Mouse (Mus musculus) limb, embryonic 13.5 days (tissue): ENCODE measurements around the gene Lrrc4b. TPM values are rescaled to one million over a fixed set of nuclear protein-coding genes. Genes with fewer than 3 reads are reported as not detected.

Experiments used
- ATAC-seq: fragments of 200-750 bp; cut with Nextera tagmentation; 2 replicates; pipeline ENCODE4 v1.8.0; 2017; ENCODE audit warnings: low read depth, moderate number of reproducible peaks, moderate TSS enrichment; ENCODE audit not compliant: low FRiP score
- H3K27ac ChIP-seq: fragments of 300-500 bp; sonication (generic); 2 replicates; pipeline ENCODE4 v1.5.1; 2015; ENCODE audit warnings: inconsistent platforms, mild to moderate bottlenecking, moderate library complexity
- H3K27me3 ChIP-seq: fragments of 300-500 bp; sonication (generic); 2 replicates; pipeline ENCODE4 v1.6.1; 2015; ENCODE audit warnings: mild to moderate bottlenecking, inconsistent platforms
- H3K36me3 ChIP-seq: fragments of 300-500 bp; sonication (generic); 2 replicates; pipeline ENCODE4 v1.6.1; 2015; ENCODE audit warnings: inconsistent platforms, mild to moderate bottlenecking, moderate library complexity
- H3K4me1 ChIP-seq: fragments of 300-500 bp; sonication (generic); 2 replicates; pipeline ENCODE4 v1.6.1; 2015; ENCODE audit warnings: inconsistent platforms
- H3K4me2 ChIP-seq: fragments of 300-500 bp; sonication (generic); replicated peaks from 2 replicates; pipeline ENCODE4 v1.6.1; 2015; ENCODE audit warnings: inconsistent platforms, mild to moderate bottlenecking, moderate library complexity
- H3K4me3 ChIP-seq: fragments of 300-500 bp; sonication (generic); 2 replicates; pipeline ENCODE4 v1.5.1; 2015; ENCODE audit warnings: moderate library complexity, mild to moderate bottlenecking, inconsistent platforms
- H3K9ac ChIP-seq: fragments of 300-500 bp; sonication (generic); 2 replicates; pipeline ENCODE4 v1.6.1; 2015; ENCODE audit warnings: mild to moderate bottlenecking, inconsistent platforms
- H3K9me3 ChIP-seq: fragments of 300-500 bp; sonication (generic); 2 replicates; pipeline ENCODE4 v1.6.1; 2016; ENCODE audit warnings: inconsistent platforms
- WGBS: fragments of 180-500 bp; shearing (Covaris S2); methylation state at CpG from one replicate; pipeline ENCODE4 v1.1.7; 2015; 5-methylcytosine and 5-hydroxymethylcytosine counted together
- polyA plus RNA-seq: library from polyadenylated mRNA; unstranded; fragments of >200 nt; fragmentation: Nextera tagmentation; extraction: Ambion mirVana; gene quantifications from 2 replicates; pipeline ENCODE4 v1.2.1, GENCODE M21; 2015

The Lrrc4b gene
- polyA plus RNA-seq, 1 experiment from 2014 or later: 1.2 TPM

- Histone ChIP-seq H3K9ac (peak within 1 kb of the TSS; percentile 81), H3K36me3 (peaks cover 9% of the 10 kb centered on the region), H3K4me3 (peak within 1 kb of the TSS; percentile 70), H3K4me1 (peaks cover 31% of the 10 kb centered on the region), H3K27me3 (peaks cover 37% of the 10 kb centered on the region), H3K27ac (peak within 1 kb of the TSS; percentile 61; the same call in 1 of the 2 replicates), H3K9me3 (no peaks in the 10 kb centered on the region), H3K4me2 (peak within 1 kb of the TSS; percentile 77)
- under 1% methylated on average over 42 of the region's 42 CpGs for WGBS
- ATAC-seq: peak; percentile 96
Measured at GRCm38 (mm10) chr7:44467811-44468411, 39.1 kb downstream of the Lrrc4b start, which contains the start of gene Josd2. Gene Josd2, plus strand, starts transcription at chr7:44467980.

- no peaks in the 10 kb centered on the region for H3K9me3 ChIP-seq
- peaks cover 35% of the 10 kb centered on the region for H3K4me1 ChIP-seq
- peaks cover 34% of the 10 kb centered on the region for H3K27me3 ChIP-seq
- peak overlapping the region; percentile 77 for H3K4me2 ChIP-seq
- ATAC-seq: no peak
- H3K27ac ChIP-seq: no peak overlapping the region
- H3K36me3 ChIP-seq: peaks cover 9% of the 10 kb centered on the region
- WGBS: 73% methylated on average over 15 of the region's 15 CpGs
- H3K9ac ChIP-seq: peak overlapping the region; percentile 81
- H3K4me3 ChIP-seq: peak overlapping the region; percentile 70
Measured at GRCm38 (mm10) chr7:44468644-44469285, 39.9 kb downstream of the Lrrc4b start.

- 90% methylated on average over 16 of the region's 16 CpGs for WGBS
- Histone ChIP-seq H3K36me3 (peaks cover 9% of the 10 kb centered on the region), H3K9me3 (no peaks in the 10 kb centered on the region), H3K27ac (no peak overlapping the region), H3K4me1 (peaks cover 42% of the 10 kb centered on the region), H3K4me2 (no peak overlapping the region), H3K27me3 (peaks cover 34% of the 10 kb centered on the region), H3K4me3 (0 out of 2 replicates have a peak overlapping the region, but pooled peaks have one; percentile 70), H3K9ac (no peak overlapping the region)
- ATAC-seq: no peak
Measured at GRCm38 (mm10) chr7:44469677-44470675, 41.2 kb downstream of the Lrrc4b start.

- Histone ChIP-seq H3K4me1 (peaks cover 42% of the 10 kb centered on the region), H3K36me3 (peaks cover 9% of the 10 kb centered on the region), H3K9ac (peak overlapping the region; percentile 31; the same call in 1 of the 2 replicates), H3K4me2 (no peak overlapping the region), H3K4me3 (no peak overlapping the region), H3K9me3 (no peaks in the 10 kb centered on the region), H3K27me3 (peaks cover 34% of the 10 kb centered on the region), H3K27ac (no peak overlapping the region; the same call in 1 of the 2 replicates)
- 89% methylated on average over 16 of the region's 16 CpGs for WGBS
- no peak for ATAC-seq
Measured at GRCm38 (mm10) chr7:44470696-44471612, 42.1 kb downstream of the Lrrc4b start.

- peaks cover 9% of the 10 kb centered on the region for H3K36me3 ChIP-seq
- H3K9me3 ChIP-seq: no peaks in the 10 kb centered on the region
- H3K27me3 ChIP-seq: peaks cover 44% of the 10 kb centered on the region
- 41% methylated on average over 6 of the region's 6 CpGs for WGBS
- H3K4me1 ChIP-seq: peaks cover 42% of the 10 kb centered on the region
- no peak for ATAC-seq
- no peak overlapping the region for H3K4me3 ChIP-seq
- H3K9ac ChIP-seq: 0 out of 2 replicates have a peak overlapping the region, but pooled peaks have one; percentile 8
- H3K27ac ChIP-seq: peak overlapping the region; percentile 55; the same call in 1 of the 2 replicates
- no peak overlapping the region for H3K4me2 ChIP-seq
Measured at GRCm38 (mm10) chr7:44471880-44472557, 43.2 kb downstream of the Lrrc4b start.

GRCm38 (mm10) chr7:44472558-44472885 lies 43.7 kb downstream of the Lrrc4b start:
- Histone ChIP-seq H3K4me3 (no peak overlapping the region), H3K27me3 (peaks cover 49% of the 10 kb centered on the region), H3K4me2 (no peak overlapping the region), H3K9me3 (no peaks in the 10 kb centered on the region), H3K9ac (no peak overlapping the region), H3K4me1 (peaks cover 38% of the 10 kb centered on the region), H3K27ac (no peak overlapping the region), H3K36me3 (peaks cover 9% of the 10 kb centered on the region)
- ATAC-seq: no peak
- 14% methylated on average over 1 of the region's 1 CpGs for WGBS

GRCm38 (mm10) chr7:44472961-44473646 lies 44.3 kb downstream of the Lrrc4b start:
- peaks cover 38% of the 10 kb centered on the region for H3K4me1 ChIP-seq
- peak overlapping the region; percentile 52; the same call in 1 of the 2 replicates for H3K27ac ChIP-seq
- peak; percentile 37 for ATAC-seq
- no peak overlapping the region for H3K9ac ChIP-seq
- H3K27me3 ChIP-seq: peaks cover 55% of the 10 kb centered on the region
- H3K4me3 ChIP-seq: no peak overlapping the region
- WGBS: 57% methylated on average over 9 of the region's 9 CpGs
- H3K4me2 ChIP-seq: no peak overlapping the region
- H3K9me3 ChIP-seq: no peaks in the 10 kb centered on the region
- peaks cover 9% of the 10 kb centered on the region for H3K36me3 ChIP-seq

- no peaks in the 10 kb centered on the region for H3K9me3 ChIP-seq
- no peak overlapping the region for H3K27ac ChIP-seq
- no peak overlapping the region; the same call in 1 of the 2 replicates for H3K4me3 ChIP-seq
- H3K27me3 ChIP-seq: peaks cover 68% of the 10 kb centered on the region
- H3K9ac ChIP-seq: peak overlapping the region; percentile 21; the same call in 1 of the 2 replicates
- 0 out of 2 replicates have a peak overlapping the region, but pooled peaks have one; percentile 9 for H3K4me2 ChIP-seq
- peaks cover 27% of the 10 kb centered on the region for H3K4me1 ChIP-seq
- H3K36me3 ChIP-seq: peaks cover 8% of the 10 kb centered on the region
- peak; percentile 42 for ATAC-seq
- 24% methylated on average over 4 of the region's 4 CpGs for WGBS
Measured at GRCm38 (mm10) chr7:44474419-44474818, 45.6 kb downstream of the Lrrc4b start.

GRCm38 (mm10) chr7:44475046-44475614 lies 46.3 kb downstream of the Lrrc4b start:
- no peaks in the 10 kb centered on the region for H3K9me3 ChIP-seq
- 32% methylated on average over 5 of the region's 5 CpGs for WGBS
- peak overlapping the region; percentile 3; the same call in 1 of the 2 replicates for H3K4me2 ChIP-seq
- no peak overlapping the region for H3K27ac ChIP-seq
- peaks cover 27% of the 10 kb centered on the region for H3K4me1 ChIP-seq
- no peak for ATAC-seq
- no peak overlapping the region for H3K4me3 ChIP-seq
- peaks cover 5% of the 10 kb centered on the region for H3K36me3 ChIP-seq
- H3K27me3 ChIP-seq: peaks cover 73% of the 10 kb centered on the region
- H3K9ac ChIP-seq: no peak overlapping the region

GRCm38 (mm10) chr7:44482836-44483435 lies 54.1 kb downstream of the Lrrc4b start:
- H3K9me3 ChIP-seq: no peaks in the 10 kb centered on the region
- H3K4me1 ChIP-seq: no peaks in the 10 kb centered on the region
- 66% methylated on average over 3 of the region's 3 CpGs for WGBS
- H3K4me3 ChIP-seq: no peak overlapping the region
- no peak overlapping the region for H3K4me2 ChIP-seq
- no peak overlapping the region for H3K9ac ChIP-seq
- ATAC-seq: no peak
- H3K27ac ChIP-seq: no peak overlapping the region
- peaks cover 49% of the 10 kb centered on the region for H3K27me3 ChIP-seq
- H3K36me3 ChIP-seq: no peaks in the 10 kb centered on the region
